Mouse (Mus musculus) myocyte (in vitro differentiated cells): ENCODE measurements around the gene Trappc1. TPM values are rescaled to one million over a fixed set of nuclear protein-coding genes. Genes with fewer than 3 reads are reported as not detected.

ENCODE experiments used
- H3K27me3 ChIP-seq: one replicate; pipeline ENCODE4 v1.6.1; 2011; ENCODE audit not compliant: control insufficient read depth, insufficient read depth, insufficient read length
- H3K36me3 ChIP-seq: one replicate; pipeline ENCODE4 v1.6.1; 2011; ENCODE audit not compliant: control insufficient read depth, insufficient read depth
- H3K4me2 ChIP-seq: one replicate; pipeline ENCODE4 v1.6.1; 2011; ENCODE audit warnings: low read depth, control low read depth
- H3K4me3 ChIP-seq: one replicate; pipeline ENCODE4 v1.5.1; 2011; ENCODE audit warnings: mild to moderate bottlenecking, control low read depth, moderate library complexity
- H3K79me2 ChIP-seq: one replicate; pipeline ENCODE4 v1.6.1; 2011; ENCODE audit not compliant: control insufficient read depth, insufficient read depth
- H3ac ChIP-seq: one replicate; pipeline ENCODE4 v1.6.1; 2011; ENCODE audit not compliant: control insufficient read depth, insufficient read length
- CEBPB ChIP-seq: IDR thresholded peaks from 2 replicates; pipeline ENCODE4 v1.6.1; 2011; ENCODE audit warnings: mild to moderate bottlenecking, moderate library complexity; ENCODE audit not compliant: poor library complexity, insufficient read depth, severe bottlenecking
- E2F4 ChIP-seq: IDR thresholded peaks from one replicate; pipeline ENCODE4 v1.6.1; 2011; ENCODE audit warnings: mild to moderate bottlenecking, control low read depth, moderate library complexity; ENCODE audit not compliant: insufficient read depth
- MAX ChIP-seq: IDR thresholded peaks from one replicate; pipeline ENCODE4 v1.6.1; 2011; ENCODE audit warnings: low read depth, mild to moderate bottlenecking, control low read depth
- MYOD1 ChIP-seq, 3 experiments: IDR thresholded peaks; one replicate each; pipeline ENCODE4 v1.6.1; 2011; ENCODE audit warnings: control low read depth in 2 of 3, low read depth in 2 of 3, mild to moderate bottlenecking in 2 of 3, moderate library complexity in 1 of 3; ENCODE audit not compliant: insufficient read length in 2 of 3, control insufficient read depth in 1 of 3
- MYOG ChIP-seq, 3 experiments: IDR thresholded peaks; one replicate each; pipeline ENCODE4 v1.6.1; 2011; ENCODE audit warnings: control low read depth in 2 of 3, low read depth in 2 of 3, mild to moderate bottlenecking in 2 of 3; ENCODE audit not compliant: insufficient read length in 2 of 3, control insufficient read depth in 1 of 3, insufficient read depth in 1 of 3
- POLR2A ChIP-seq: IDR thresholded peaks from one replicate; pipeline ENCODE4 v1.6.1; 2011; ENCODE audit warnings: low read depth, mild to moderate bottlenecking, control low read depth, moderate library complexity; ENCODE audit not compliant: insufficient read length
- POLR2AphosphoS2 ChIP-seq: IDR thresholded peaks from one replicate; pipeline ENCODE4 v1.6.1; 2011; ENCODE audit warnings: low read depth, control low read depth; ENCODE audit not compliant: insufficient read length
- REST ChIP-seq: IDR thresholded peaks from one replicate; pipeline ENCODE4 v1.6.1; 2011; ENCODE audit warnings: mild to moderate bottlenecking, control low read depth, moderate library complexity; ENCODE audit not compliant: insufficient read depth, insufficient read length
- SRF ChIP-seq: IDR thresholded peaks from one replicate; pipeline ENCODE4 v1.6.1; 2011; ENCODE audit warnings: low read depth; ENCODE audit not compliant: control insufficient read depth, insufficient read length
- TCF12 ChIP-seq: IDR thresholded peaks from one replicate; pipeline ENCODE4 v1.6.1; 2011; ENCODE audit warnings: mild to moderate bottlenecking, control low read depth; ENCODE audit not compliant: poor library complexity, insufficient read depth, severe bottlenecking
- TCF3 ChIP-seq: IDR thresholded peaks from one replicate; pipeline ENCODE4 v1.6.1; 2011; ENCODE audit warnings: low read depth, control low read depth; ENCODE audit not compliant: insufficient read length
- USF1 ChIP-seq: IDR thresholded peaks from one replicate; pipeline ENCODE4 v1.6.1; 2011; ENCODE audit warnings: low read depth, mild to moderate bottlenecking, control low read depth, moderate library complexity
- polyA plus RNA-seq: library from polyadenylated mRNA; unstranded; fragments of >200 nt; fragmentation: generic; extraction: Trizol; gene quantifications from one replicate; pipeline ENCODE4 v1.2.1, GENCODE M21; 2012; ENCODE audit warnings: missing spikeins

Gene Trappc1
- polyA plus RNA-seq, 1 experiment = 116 TPM

- TF ChIP-seq CEBPB (no peak), MYOG (IDR thresholded peaks at IDR 0.05; ENCODE audit: control insufficient read depth in 1 of 3, insufficient read depth in 1 of 3, insufficient read length in 2 of 3, low read depth in 2 of 3) (no peak), SRF (no peak), MAX (no peak), POLR2AphosphoS2 (no peak), TCF12 (no peak), POLR2A (no peak), MYOD1 (IDR thresholded peaks at IDR 0.05; ENCODE audit: control insufficient read depth in 1 of 3, insufficient read length in 2 of 3, low read depth in 2 of 3) (no peak), TCF3 (no peak)
- no peak overlapping the region for H3ac ChIP-seq
- H3K27me3 ChIP-seq = no peaks in the 10 kb centered on the region
- no peak overlapping the region for H3K4me3 ChIP-seq
- H3K4me2 ChIP-seq = peak overlapping the region; percentile 47
- no peaks in the 10 kb centered on the region for H3K36me3 ChIP-seq
- H3K79me2 ChIP-seq = no peaks in the 10 kb centered on the region
Observed at GRCm38 (mm10) chr11:69332713-69333253, 9.0 kb downstream of the Trappc1 start.

- peak overlapping the region; percentile 59 for H3K4me2 ChIP-seq
- H3K27me3 ChIP-seq = no peaks in the 10 kb centered on the region
- no peak overlapping the region for H3K4me3 ChIP-seq
- H3ac ChIP-seq = no peak overlapping the region
- H3K79me2 ChIP-seq = no peaks in the 10 kb centered on the region
- no peaks in the 10 kb centered on the region for H3K36me3 ChIP-seq
- peak; percentile 13 for TF ChIP-seq USF1
- no peak for TF ChIP-seq MYOG (IDR thresholded peaks at IDR 0.05; ENCODE audit: control insufficient read depth in 1 of 3, insufficient read depth in 1 of 3, insufficient read length in 2 of 3, low read depth in 2 of 3)
- no peak for TF ChIP-seq SRF
Observed at GRCm38 (mm10) chr11:69333922-69334321, 10.1 kb downstream of the Trappc1 start.

- Histone ChIP-seq H3K27me3 (no peaks in the 10 kb centered on the region), H3K36me3 (no peaks in the 10 kb centered on the region), H3K4me2 (peak overlapping the region; percentile 59), H3K79me2 (no peaks in the 10 kb centered on the region), H3K4me3 (no peak overlapping the region), H3ac (no peak overlapping the region)
- TF ChIP-seq E2F4 (no peak), USF1 (no peak), MAX (no peak), CEBPB (0 out of 2 replicates have a peak, but pooled peaks have one; percentile 34), TCF12 (no peak), MYOG (IDR thresholded peaks at IDR 0.05; ENCODE audit: control insufficient read depth in 1 of 3, insufficient read depth in 1 of 3, insufficient read length in 2 of 3, low read depth in 2 of 3) (no peak), TCF3 (no peak), POLR2A (no peak), MYOD1 (IDR thresholded peaks at IDR 0.05; ENCODE audit: control insufficient read depth in 1 of 3, insufficient read length in 2 of 3, low read depth in 2 of 3) (peak in 1 of 3 experiments; percentile 17), SRF (no peak), REST (no peak), POLR2AphosphoS2 (no peak)
Observed at GRCm38 (mm10) chr11:69334796-69335195, 11.0 kb downstream of the Trappc1 start.

GRCm38 (mm10) chr11:69340161-69341131 lies 16.7 kb downstream of the Trappc1 start, which contains the start of gene Rnf227:
Rnf227 (plus strand) TSS chr11:69340461.
- peak within 1 kb of the TSS; percentile 79 for H3K4me2 ChIP-seq
- H3K27me3 ChIP-seq = no peaks in the 10 kb centered on the region
- H3K36me3 ChIP-seq = peaks cover 12% of the 10 kb centered on the region
- TF ChIP-seq MAX (no peak), MYOD1 (IDR thresholded peaks at IDR 0.05; ENCODE audit: control insufficient read depth in 1 of 3, insufficient read length in 2 of 3, low read depth in 2 of 3) (peak in 2 of 3 experiments; percentile 1 to 69), USF1 (peak; percentile 69), POLR2A (peak; percentile 79), TCF3 (peak; percentile 16), CEBPB (no peak), E2F4 (no peak), POLR2AphosphoS2 (peak; percentile 85)
- peak within 1 kb of the TSS; percentile 20 for H3K4me3 ChIP-seq
- H3ac ChIP-seq = peak within 1 kb of the TSS; percentile 5
- no peaks in the 10 kb centered on the region for H3K79me2 ChIP-seq
